Mouse (Mus musculus) embryonic fibroblast, embryonic 13.5 days (primary cell): ENCODE measurements around the gene Leng9. TPM values are rescaled to one million over a fixed set of nuclear protein-coding genes. Genes with fewer than 3 reads are reported as not detected.

Experiments
- H3K27ac ChIP-seq: 2 replicates; pipeline ENCODE4 v1.5.1; 2012; ENCODE audit warnings: low read length, control low read depth, inconsistent platforms; ENCODE audit not compliant: insufficient read depth
- H3K4me1 ChIP-seq: 2 replicates; pipeline ENCODE4 v1.6.1; 2011; ENCODE audit warnings: low read length; ENCODE audit not compliant: control insufficient read depth, insufficient read depth
- H3K4me3 ChIP-seq: 2 replicates; pipeline ENCODE4 v1.5.1; 2011; ENCODE audit warnings: mild to moderate bottlenecking, control low read depth, low read length; ENCODE audit not compliant: insufficient read depth
- CTCF ChIP-seq: IDR thresholded peaks from 2 replicates; pipeline ENCODE4 v1.5.1; 2011; ENCODE audit warnings: mild to moderate bottlenecking, control low read depth, low read length, moderate library complexity, borderline replicate concordance; ENCODE audit not compliant: insufficient read depth
- POLR2A ChIP-seq: IDR thresholded peaks from 2 replicates; pipeline ENCODE4 v1.6.1; 2011; ENCODE audit warnings: low read depth, mild to moderate bottlenecking, control low read depth, low read length, moderate library complexity
- polyA plus RNA-seq: library from polyadenylated mRNA; stranded (reverse); fragments of >200 nt; gene quantifications from 2 replicates; pipeline ENCODE4 v1.2.4, GENCODE M21; 2011; ENCODE audit warnings: low read depth; ENCODE audit not compliant: missing spikeins, insufficient read length

Leng9 gene
- polyA plus RNA-seq, 1 experiment, result 2.3 TPM

GRCm38 (mm10) chr7:4126992-4127785 is 23.0 kb downstream of the Leng9 start:
- H3K4me3 ChIP-seq, result no peak overlapping the region
- no peaks in the 10 kb centered on the region for H3K4me1 ChIP-seq
- no peak for TF ChIP-seq CTCF
- TF ChIP-seq POLR2A, result no peak
- no peak overlapping the region for H3K27ac ChIP-seq

- Histone ChIP-seq H3K4me1 (no peaks in the 10 kb centered on the region), H3K27ac (no peak overlapping the region), H3K4me3 (no peak overlapping the region)
- no peak for TF ChIP-seq CTCF
- no peak for TF ChIP-seq POLR2A
Observed at GRCm38 (mm10) chr7:4125306-4125705, 24.9 kb downstream of the Leng9 start.

GRCm38 (mm10) chr7:4124856-4125255 is 25.3 kb downstream of the Leng9 start:
- TF ChIP-seq CTCF (no peak), POLR2A (no peak)
- Histone ChIP-seq H3K27ac (no peak overlapping the region), H3K4me1 (no peaks in the 10 kb centered on the region), H3K4me3 (no peak overlapping the region)

- no peak overlapping the region for H3K27ac ChIP-seq
Observed at GRCm38 (mm10) chr7:4124315-4124759, 25.8 kb downstream of the Leng9 start.

GRCm38 (mm10) chr7:4123732-4124131 is 26.4 kb downstream of the Leng9 start:
- no peak overlapping the region for H3K27ac ChIP-seq
- H3K4me1 ChIP-seq, result no peaks in the 10 kb centered on the region
- no peak for TF ChIP-seq CTCF
- TF ChIP-seq POLR2A, result no peak
- no peak overlapping the region for H3K4me3 ChIP-seq

More at GRCm38 (mm10) chr7:4124315-4124759, 25.8 kb downstream of the Leng9 start:
- TF ChIP-seq CTCF (no peak; the same call in 1 of the 2 replicates), POLR2A (no peak)
- Histone ChIP-seq H3K4me3 (no peak overlapping the region), H3K4me1 (no peaks in the 10 kb centered on the region)

- Histone ChIP-seq H3K4me1 (no peaks in the 10 kb centered on the region), H3K4me3 (no peak overlapping the region), H3K27ac (no peak overlapping the region)
- TF ChIP-seq CTCF (no peak), POLR2A (no peak)
Observed at GRCm38 (mm10) chr7:4122783-4123182, 27.4 kb downstream of the Leng9 start.

- H3K4me3 ChIP-seq, result no peak overlapping the region
- H3K27ac ChIP-seq, result no peak overlapping the region
- no peaks in the 10 kb centered on the region for H3K4me1 ChIP-seq
- TF ChIP-seq POLR2A (no peak), CTCF (no peak)
Observed at GRCm38 (mm10) chr7:4122076-4122768, 28.0 kb downstream of the Leng9 start.

GRCm38 (mm10) chr7:4119976-4120921 is 29.9 kb downstream of the Leng9 start:
- Histone ChIP-seq H3K27ac (no peak overlapping the region), H3K4me3 (no peak overlapping the region)

GRCm38 (mm10) chr7:4119344-4119902 is 30.8 kb downstream of the Leng9 start, which contains the start of gene Ttyh1:
TSS of gene Ttyh1 (plus strand) at chr7:4119408.
- no peak within 1 kb of the TSS for H3K27ac ChIP-seq
- no peak within 1 kb of the TSS for H3K4me3 ChIP-seq
- no peaks in the 10 kb centered on the region for H3K4me1 ChIP-seq
- TF ChIP-seq CTCF (peak; percentile 34; the same call in 1 of the 2 replicates), POLR2A (no peak)

More at GRCm38 (mm10) chr7:4119976-4120921, 29.9 kb downstream of the Leng9 start:
- TF ChIP-seq POLR2A (no peak), CTCF (no peak)
- H3K4me1 ChIP-seq, result no peaks in the 10 kb centered on the region
